Mouse (Mus musculus): ENCODE data around the gene Ppp5c. TPM values are rescaled to one million over a fixed set of nuclear protein-coding genes. Genes with fewer than 3 reads are reported as not detected.

Gene Ppp5c
- 158 and 178 TPM in 2 replicates for polyA plus RNA-seq (2012; rRNA removed)

GRCm38 (mm10) chr7:17027588-17028343 is at the start of gene Ppp5c:
TSS of gene Ppp5c (minus strand) at chr7:17027924.

GRCm38 (mm10) chr7:17073904-17074615 is 46.3 kb upstream of the Ppp5c start, which contains the start of gene Psg16:
TSS of gene Psg16 (plus strand) at chr7:17074040.

GRCm38 (mm10) chr7:17062389-17062788 is 34.7 kb upstream of the Ppp5c start, which contains the start of gene Hif3a:
TSS of gene Hif3a (minus strand) at chr7:17062427.

GRCm38 (mm10) chr7:16992451-16992807 is 35.3 kb downstream of the Ppp5c start, which contains the start of gene Ccdc8:
TSS of gene Ccdc8 (plus strand) at chr7:16992708.

GRCm38 (mm10) chr7:16982859-16983568 is 44.7 kb downstream of the Ppp5c start, which contains the start of gene Gm42372:
TSS of gene Gm42372 (plus strand) at chr7:16983086.

GRCm38 (mm10) chr7:16959539-16960187 is 68.1 kb downstream of the Ppp5c start, which contains the start of gene Pnmal1:
TSS of gene Pnmal1 (plus strand) at chr7:16959679.

Other genes with a start within 250 kb of the Ppp5c start
- gene Slc1a5, start 246.6 kb downstream of the Ppp5c start, polyA plus RNA-seq (2012; rRNA removed) = 28.1 and 32.5 TPM in 2 replicates
- 249 and 272 TPM in 2 replicates for gene Strn4, start 212.0 kb downstream of the Ppp5c start, polyA plus RNA-seq (2012; rRNA removed)
- gene Fkrp, start 211.2 kb downstream of the Ppp5c start, polyA plus RNA-seq (2012; rRNA removed) = 38.0 and 40.7 TPM in 2 replicates
- 13.3 and 16.4 TPM in 2 replicates for gene Prkd2, start 185.0 kb downstream of the Ppp5c start, polyA plus RNA-seq (2012; rRNA removed)
- 34.5 and 44.4 TPM in 2 replicates for gene Dact3, start 152.6 kb downstream of the Ppp5c start, polyA plus RNA-seq (2012; rRNA removed)
- 14.1 and 22.2 TPM in 2 replicates for gene Gng8, start 136.1 kb downstream of the Ppp5c start, polyA plus RNA-seq (2012; rRNA removed)
- 0.52 and 1.1 TPM in 2 replicates for gene Ptgir, start 121.4 kb downstream of the Ppp5c start, polyA plus RNA-seq (2012; rRNA removed)
- 537 and 560 TPM in 2 replicates for gene Calm3, start 103.8 kb downstream of the Ppp5c start, polyA plus RNA-seq (2012; rRNA removed)
- 53.0 and 56.7 TPM in 2 replicates for gene Pnmal2, start 83.2 kb downstream of the Ppp5c start, polyA plus RNA-seq (2012; rRNA removed)
- 23.7 and 27.1 TPM in 2 replicates for gene Pnmal1, start 68.2 kb downstream of the Ppp5c start, polyA plus RNA-seq (2012; rRNA removed)
- 7.9 and 10.3 TPM in 2 replicates for gene Gm42372, start 44.8 kb downstream of the Ppp5c start, polyA plus RNA-seq (2012; rRNA removed)
- 7.7 and 13.6 TPM in 2 replicates for gene Ccdc8, start 35.2 kb downstream of the Ppp5c start, polyA plus RNA-seq (2012; rRNA removed)
- gene Hif3a, start 34.5 kb upstream of the Ppp5c start, polyA plus RNA-seq (2012; rRNA removed) = 5.1 and 8.6 TPM in 2 replicates
- 1.6 and 1.7 TPM in 2 replicates for gene Psg16, start 46.1 kb upstream of the Ppp5c start, polyA plus RNA-seq (2012; rRNA removed)
- 0.03 and 0.04 TPM in 2 replicates for gene Ceacam3, start 122.4 kb upstream of the Ppp5c start, polyA plus RNA-seq (2012; rRNA removed)
- 0.07 and 0.10 TPM in 2 replicates for gene Psg29, start 175.6 kb upstream of the Ppp5c start, polyA plus RNA-seq (2012; rRNA removed)

Measured in central nervous system, embryonic 14 days (tissue).